Mouse (Mus musculus): ENCODE results near the gene Rcor2.

DNA sequence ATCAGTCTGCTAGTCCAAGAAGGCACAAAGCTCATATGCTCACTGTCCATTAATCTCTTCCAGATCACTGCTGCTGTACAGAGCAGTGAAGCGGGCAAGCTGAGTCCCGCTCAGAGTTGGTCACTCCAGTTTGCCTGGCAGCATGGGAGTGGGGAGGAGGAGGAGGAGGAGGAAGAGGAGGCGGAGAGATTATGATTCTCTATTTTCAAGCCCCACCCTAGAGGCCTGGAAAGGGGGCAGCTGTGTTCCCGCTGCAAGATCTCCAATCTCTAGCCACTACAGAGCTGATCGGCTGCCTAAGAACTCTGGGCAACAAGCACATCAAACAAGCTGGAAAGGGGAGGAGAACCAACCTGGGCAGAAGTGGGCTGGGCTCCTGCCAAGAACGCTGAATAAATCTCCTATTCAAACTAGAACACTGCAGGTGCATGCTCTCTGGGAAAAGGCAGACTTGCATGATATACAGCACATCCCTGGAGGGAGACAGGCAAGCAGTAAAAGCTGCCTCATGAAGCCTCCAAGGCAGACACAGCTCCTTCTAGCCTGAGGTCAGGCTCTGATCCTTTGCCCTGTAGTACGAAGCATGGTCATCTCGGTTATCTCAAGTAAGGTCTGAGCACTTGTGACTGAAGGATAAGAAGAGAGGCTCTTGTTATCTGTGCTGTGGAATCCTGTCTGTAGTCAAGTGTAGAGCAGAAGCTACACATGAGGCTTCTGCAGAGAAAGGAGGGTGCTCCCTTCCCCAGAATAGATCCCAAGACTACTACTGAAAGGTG lies 41.1 kb downstream of the Rcor2 start:
- TF ChIP-seq CTCF (IDR thresholded peaks at IDR 0.05) (no peak), EP300 (IDR thresholded peaks at IDR 0.05) (no peak)

Data from lung, postnatal 0 days (tissue).